Mouse (Mus musculus): Measurements from ENCODE around the gene Gm49320.

The Gm49320 gene

DNA sequence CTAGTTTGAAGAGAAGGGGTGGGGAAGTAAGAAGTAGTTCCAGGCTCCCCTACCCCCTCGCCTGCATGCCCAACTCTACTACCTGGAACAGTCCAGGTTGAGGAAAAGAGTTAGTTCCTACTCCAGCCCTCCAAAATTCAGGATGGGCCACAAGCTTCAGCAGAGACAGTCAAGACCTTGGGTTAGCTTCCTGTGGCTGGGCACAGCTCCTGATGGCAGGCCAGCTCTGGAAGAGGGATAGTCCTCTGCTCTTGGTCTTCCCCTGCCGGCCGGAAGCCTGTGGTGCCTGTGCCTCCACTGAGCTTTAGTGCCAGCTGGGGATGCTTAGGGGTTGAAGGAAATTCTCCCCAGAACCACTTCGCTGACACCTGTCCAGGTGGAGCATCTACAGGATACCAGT lies 12.3 kb upstream of the Gm49320 start:
- in situ Hi-C loops (cut with MboI, MseI): no loop called here

DNA sequence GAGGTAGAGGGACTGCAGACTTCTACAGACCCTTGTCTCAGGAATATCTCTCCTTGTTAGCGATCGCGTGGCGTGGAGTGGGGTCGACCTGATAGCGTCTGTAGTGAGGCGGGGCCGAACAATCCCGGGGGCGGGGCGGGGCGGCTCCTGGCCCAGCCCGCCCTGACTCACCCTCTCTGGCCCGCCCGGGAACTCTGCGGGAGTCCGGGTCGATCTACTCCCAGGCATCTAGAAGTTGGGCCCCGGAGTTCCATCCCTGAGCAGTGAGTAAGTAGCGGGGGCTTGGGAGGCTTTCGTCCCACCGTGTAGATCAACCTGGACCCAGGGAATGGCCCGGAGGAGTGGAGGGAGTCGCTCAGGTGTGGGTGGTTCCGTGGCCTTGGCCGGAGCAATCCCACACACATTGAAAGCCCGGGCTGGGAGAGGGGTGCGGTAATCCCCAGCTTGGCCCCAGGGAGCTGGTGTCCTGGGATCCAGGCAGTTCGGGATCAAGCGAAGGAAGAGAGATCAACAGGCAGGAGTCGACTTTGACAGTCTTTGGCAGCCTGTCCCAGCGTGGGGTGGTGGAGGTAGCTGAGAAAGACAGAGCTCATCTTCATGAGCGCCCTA lies 11.8 kb upstream of the Gm49320 start, which contains the start of gene Lrrc8e:
Gene Lrrc8e, plus strand, starts transcription at position 89 of the 609 bp plus-strand sequence.
- in situ Hi-C loops (cut with MboI, MseI): no loop called here

DNA sequence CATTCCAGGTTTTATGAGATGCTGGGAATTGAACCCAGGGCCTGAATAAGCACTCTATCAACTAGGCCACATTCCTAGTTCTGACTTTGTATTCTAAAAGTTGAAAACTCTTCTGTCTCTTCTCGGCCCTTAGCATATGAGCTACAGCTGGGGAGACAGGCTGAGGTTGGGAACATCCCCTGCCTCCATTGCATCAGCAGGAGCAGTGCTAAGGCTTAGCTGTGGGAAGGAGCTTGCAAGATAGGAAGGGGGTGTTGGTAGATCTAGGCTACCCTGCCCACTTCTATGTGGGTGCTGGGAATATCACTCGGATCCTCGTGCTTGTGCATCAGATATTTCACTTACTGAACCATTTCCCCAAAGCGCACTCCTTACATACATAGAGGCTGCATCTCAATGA lies 10.7 kb upstream of the Gm49320 start:
- in situ Hi-C loops (cut with MboI, MseI): no loop called here

DNA sequence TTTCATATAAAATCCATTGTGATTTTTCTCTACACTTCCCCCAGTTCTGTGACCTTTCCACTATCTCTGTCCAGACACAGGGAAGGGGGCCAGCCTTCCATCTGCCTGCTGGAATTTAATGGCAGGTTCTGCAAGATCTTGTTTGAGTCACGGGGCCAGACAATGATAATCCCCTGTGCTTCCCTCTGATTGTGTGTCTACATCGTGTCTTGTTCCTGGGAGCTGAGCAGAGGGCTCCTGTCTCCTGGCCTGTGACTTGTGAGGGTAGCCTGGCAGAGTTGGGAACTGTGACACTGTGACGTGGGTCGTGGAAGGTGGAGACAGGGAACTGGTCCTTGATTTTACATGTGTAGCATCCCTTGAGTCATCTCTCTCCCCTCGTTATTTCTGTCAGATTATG lies 8.9 kb upstream of the Gm49320 start:
- in situ Hi-C loops (cut with MboI, MseI): loop anchor here in 1 of 2 experiments (10.0 kb wide), 1 partner anchor 595 kb away; the partner anchor contains the start of gene Stxbp2

DNA sequence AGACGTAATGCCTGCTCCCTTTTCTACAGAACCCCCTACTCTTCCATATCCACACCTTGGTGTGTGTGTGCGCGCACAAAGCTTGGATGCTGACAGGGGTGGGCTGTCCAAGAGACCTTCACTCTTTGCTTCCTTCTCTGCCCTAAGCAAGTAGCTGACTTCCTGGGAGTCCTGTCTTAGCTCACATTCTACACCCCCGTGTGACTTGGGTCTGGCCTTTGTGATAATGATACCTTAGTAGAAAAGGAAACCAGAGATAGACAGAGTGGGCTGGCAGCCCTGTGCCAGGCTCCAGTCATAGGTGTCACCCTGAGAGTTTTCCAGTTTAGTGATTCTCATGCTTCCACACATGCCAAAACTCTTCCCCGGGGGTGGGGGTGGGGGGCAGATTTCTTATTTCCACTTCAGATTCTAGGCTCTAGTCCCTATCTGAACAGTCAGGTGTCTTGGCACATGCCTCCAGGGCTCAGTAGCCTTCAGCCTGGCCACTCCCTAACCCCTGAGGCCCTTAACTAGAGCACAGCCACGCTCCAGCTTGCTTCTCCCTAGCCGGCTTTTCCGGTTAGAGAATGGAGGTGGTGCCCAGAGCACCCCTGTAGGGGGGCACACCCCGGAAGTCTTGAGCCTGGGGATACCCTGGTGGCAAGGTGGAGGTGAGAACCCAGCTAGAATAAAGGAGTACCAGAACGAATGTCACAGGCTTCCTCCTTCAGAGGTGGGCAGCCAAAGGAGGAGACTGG lies 7.9 kb upstream of the Gm49320 start:
- in situ Hi-C loops (cut with MboI, MseI): loop anchor here in 1 of 2 experiments (10.0 kb wide), 1 partner anchor 596 kb away; the partner anchor contains the start of gene Stxbp2

DNA sequence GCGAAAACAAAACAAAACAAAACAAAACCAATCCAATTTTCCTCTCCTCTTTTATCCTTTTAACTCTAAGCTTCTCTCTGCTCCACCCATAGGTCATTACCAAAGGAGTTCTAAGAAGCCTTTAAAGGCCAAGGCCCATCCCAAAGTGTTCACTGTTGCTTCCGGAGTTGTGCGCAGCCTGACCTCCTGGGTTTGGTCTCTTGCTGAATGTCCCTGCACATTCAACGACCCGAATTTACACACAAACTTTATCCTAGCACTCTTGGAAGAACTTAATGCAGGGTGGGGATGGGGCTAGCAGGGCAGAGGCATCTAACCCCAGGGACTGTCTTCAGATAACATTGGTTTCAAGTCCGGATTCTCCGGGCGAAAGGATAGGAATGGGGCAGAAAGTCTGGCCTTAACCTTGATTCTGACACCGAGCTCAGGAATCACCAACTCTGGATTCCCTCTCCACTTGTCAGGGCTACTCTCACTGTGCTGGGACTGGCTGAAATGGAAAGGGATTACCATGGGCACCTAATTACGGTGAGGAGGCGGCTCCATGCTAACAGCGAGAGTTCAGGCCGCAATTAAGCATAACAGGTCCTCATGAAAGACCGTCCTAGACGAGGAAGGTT lies 741 bp upstream of the Gm49320 start:
- in situ Hi-C loops (cut with MboI, MseI): loop anchor here in 1 of 2 experiments (10.0 kb wide), 1 partner anchor 603 kb away; the partner anchor contains the start of gene Stxbp2

DNA sequence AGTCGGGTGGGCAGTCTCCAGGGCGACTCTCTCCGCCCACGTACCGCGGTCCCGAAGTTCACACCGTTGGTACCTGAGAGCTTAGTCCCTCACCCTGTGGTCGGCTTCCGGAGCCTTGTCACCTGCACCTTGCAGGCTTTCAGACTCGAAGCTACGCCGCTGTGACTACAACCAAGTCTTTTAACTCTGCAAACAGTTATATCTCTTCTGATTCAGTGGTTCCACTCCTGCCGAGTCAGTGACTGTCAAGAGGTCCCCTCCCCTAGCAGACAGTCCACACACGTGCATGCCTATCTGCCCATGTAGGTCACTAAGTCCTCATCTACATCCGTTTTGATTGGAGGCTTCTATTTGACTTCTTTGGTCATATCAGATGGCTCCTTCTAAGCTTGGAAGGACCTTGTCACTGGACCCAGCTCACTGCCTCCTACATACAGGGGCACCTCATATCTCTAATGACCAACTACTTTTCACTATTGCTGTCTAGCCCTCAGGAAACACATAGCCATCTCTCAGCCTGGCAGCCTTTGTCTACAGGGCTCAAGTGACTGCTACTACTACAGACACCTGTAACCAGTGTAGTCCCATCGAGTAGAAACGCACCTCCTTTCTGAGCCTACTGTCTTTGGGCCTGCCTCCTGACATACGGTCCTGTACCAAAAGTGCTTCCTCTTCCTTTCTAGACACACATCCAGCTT lies 677 bp downstream of the Gm49320 start:
- in situ Hi-C loops (cut with MboI, MseI): loop anchor here in 1 of 2 experiments (10.0 kb wide), 1 partner anchor 605 kb away; the partner anchor contains the start of gene Stxbp2

DNA sequence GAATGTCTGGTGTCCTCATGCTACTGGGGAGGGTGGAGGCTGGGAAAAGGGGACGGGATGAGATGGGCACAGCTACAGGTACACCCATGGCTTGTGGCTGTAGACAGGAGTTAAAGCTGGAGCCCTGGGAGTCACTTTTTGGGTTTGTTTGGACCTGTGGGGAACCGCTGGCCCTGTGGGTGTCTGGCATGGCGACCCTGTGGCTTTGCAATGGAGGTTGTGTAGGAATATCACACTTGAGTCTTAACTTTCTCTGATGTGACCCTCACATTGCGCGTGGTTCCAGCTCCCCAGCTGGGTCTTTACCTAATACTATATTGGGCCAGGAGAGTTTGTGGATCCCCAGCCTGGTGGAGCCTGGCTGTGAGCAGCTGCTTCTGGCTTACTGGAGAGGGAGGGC lies 6.4 kb downstream of the Gm49320 start:
- in situ Hi-C loops (cut with MboI, MseI): no loop called here

DNA sequence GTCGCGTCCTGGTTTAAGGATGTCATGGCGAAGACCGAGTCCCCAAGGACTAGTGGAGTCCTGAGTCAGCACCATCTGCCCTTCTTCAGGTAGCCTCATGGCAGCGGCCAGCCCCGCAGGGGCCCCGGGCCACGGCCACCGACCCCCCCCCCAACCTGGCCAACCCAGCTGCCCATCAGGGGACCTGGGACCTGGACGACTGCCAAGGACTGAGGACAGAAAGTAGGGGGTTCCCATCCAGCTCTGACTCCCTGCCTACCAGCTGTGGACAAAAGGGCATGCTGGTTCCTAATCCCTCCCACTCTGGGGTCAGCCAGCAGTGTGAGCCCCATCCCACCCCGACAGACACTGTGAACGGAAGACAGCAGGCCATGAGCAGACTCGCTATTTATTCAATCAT lies 7.1 kb downstream of the Gm49320 start:
- in situ Hi-C loops (cut with MboI, MseI): no loop called here

DNA sequence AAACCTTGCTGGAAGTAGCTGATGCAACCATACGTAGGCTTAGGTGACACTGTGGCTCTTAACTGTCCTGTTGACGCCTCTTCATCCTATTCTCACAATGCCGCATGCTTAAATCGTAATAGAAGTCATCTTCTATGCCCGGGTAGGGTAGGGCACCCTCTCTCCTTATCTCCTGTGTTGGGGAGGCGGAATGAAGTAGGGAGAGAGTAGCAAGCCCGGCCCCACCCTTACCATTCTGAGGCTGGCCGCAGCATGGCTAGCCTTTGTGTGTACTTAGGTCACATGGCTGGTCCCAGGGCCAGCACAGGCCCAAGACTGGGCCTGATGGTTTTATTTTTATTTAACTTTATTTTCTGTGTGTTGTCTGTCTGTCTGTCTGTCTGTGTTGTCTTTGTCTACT lies 8.6 kb downstream of the Gm49320 start:
- in situ Hi-C loops (cut with MboI, MseI): no loop called here

DNA sequence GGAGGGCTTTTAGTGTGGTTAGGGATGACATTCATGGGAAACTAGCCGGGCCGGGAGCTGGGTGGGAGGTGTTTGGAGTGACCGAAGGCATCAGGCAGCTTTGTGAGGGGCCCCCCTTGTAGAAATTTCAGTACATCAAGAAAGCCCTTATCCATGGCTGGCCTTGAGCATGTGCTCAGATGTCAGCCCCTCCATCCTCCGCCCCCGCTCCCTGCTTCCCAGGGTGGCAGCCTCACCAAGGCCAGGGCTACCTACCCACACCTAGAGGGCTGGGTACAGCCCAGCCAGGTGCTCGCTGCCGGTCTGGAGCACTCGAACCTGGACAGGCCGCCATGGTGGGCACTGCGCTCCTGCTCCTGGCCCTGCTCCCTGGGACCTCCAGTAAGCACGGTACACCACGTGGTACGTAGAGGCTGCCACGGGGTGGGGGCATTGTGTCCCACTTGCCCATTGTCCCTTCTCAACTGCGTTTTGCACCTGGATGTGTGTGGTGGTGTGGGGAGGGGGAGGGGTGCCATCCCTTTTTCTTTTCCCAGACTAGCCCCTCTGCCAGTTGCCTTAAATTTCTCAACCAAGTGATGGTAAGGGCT lies 9.4 kb downstream of the Gm49320 start, which contains the start of gene Tgfbr3l:
Gene Tgfbr3l, plus strand, starts transcription at position 264 of the 590 bp plus-strand sequence.
- in situ Hi-C loops (cut with MboI, MseI): no loop called here

DNA sequence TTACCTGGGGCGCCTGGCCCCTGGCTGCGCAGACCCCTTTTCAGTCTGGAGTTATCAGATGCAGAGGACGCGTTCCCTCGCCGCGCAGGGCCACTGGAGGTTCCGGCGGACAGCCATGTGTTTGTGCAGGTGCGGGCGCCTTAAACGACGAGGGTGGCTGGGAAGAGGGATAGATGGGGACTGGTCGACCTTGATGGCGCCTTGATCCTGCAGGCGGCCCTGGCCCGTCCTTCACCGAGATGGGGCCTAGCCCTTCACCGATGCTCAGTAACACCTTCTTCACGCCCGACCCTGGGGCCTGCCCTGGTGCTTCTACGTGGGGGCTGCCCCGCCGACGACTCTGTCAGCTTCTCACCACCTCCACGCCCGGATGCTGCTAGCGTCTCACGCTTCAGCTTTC lies 10.5 kb downstream of the Gm49320 start:
- in situ Hi-C loops (cut with MboI, MseI): no loop called here

DNA sequence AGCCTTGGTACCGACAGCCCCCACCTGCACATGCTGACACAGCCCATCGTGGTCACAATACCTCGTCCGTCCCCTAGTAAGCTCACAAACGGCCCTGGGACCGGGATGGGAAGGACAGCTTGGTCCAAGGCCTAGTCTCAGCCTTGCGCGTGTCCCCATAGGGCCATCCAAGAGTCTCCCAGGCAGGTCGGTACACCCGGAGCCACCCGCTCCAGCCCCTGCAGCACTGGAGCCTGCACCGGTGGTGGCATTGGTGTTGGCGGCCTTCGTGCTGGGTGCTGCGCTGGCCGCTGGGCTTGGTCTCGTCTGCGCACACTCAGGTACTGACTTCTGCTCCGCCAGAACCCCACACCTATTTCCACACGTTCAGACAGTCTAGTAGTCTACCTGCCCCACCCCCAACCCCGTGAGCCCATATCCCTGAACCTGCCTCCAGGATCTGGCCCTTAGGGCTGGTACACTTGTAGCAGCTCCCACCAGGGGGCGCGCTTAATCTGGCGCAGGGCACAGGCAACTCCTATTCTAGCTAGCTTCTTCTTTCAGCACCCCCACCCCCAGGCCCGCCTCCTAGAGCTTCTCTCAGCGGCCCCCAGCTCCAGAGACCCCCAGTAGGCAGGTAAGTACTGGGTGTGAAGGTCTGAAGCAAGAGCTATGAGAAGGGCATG lies 11.8 kb downstream of the Gm49320 start:
- in situ Hi-C loops (cut with MboI, MseI): loop anchor here in 1 of 2 experiments (10.0 kb wide), 1 partner anchor 424 kb away; no protein-coding TSS in a partner anchor

DNA sequence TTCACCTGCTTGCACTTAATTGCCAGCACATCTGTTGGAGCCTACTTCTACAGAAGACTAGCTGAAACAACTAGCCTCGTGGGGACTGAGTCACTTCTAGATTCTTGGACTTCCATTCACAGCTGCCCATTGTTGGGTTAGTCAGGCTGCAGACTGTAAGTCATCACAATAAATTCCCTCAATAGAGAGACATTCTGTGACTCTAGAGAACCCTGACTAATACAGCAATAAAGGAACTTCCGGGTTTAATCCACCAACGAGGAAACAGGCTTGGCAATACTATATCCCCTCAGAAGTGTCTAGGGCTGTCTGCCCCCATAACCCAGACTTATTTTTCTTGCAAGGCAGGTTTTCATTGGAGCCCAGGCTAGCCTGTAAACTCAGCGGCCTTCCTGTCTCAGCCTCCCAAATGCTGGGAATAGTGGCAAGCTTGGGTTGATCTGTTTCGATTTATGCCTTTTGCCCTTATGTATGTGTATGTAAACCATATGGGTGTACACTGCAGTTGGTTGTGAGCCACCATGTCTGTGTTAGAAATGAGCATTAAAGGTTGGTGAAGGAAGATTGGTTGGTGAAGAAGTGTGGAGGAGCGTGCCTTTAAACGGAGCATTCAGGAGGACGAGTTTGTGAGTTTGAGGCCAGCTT lies 13.6 kb downstream of the Gm49320 start:
- in situ Hi-C loops (cut with MboI, MseI): loop anchor here in 1 of 2 experiments (10.0 kb wide), 1 partner anchor 423 kb away; no protein-coding TSS in a partner anchor

DNA sequence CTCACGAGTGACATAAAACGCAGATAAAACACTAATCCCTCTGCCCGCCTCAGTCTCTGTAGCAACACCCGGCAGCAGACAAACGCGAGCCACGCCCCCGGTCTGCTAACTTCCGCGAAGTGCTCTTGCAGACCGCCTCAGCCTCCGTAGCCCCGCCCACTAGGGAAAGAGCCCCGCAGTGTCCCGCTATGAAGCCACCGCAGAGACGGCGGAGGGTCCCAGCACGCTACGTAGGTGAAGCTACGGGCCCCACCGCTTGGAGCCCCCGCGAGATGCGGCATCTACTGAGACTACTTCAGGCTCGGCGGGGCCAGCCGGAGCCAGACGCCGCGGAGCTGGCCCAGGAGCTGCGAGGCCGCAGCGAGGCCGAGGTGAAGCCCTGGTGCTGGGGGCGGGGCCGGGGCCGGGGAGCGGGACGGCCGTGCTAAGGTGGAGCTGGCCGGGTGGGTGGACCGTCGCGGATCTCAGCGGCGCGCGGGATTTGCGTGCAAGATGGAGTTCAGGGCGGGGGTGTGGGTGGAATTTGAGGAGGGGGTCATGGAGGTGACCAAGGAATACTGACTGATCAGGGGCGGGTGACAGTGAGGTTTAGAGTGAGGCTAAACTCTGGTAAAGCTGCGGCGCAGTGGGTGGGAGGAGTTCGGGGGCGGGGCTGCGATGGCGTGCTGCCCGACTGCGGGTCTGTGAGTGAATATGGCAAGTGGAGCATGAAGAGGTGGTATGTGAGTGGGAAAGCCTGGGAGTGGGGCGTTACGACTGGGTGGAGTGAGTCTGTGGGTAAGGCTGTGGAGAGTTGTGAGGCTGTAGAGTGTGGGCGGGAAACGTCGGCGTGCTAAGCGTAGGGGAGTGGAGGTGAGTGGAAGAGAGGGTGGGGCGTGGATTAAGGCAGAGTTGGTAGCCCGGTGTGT lies 14.5 kb downstream of the Gm49320 start, which contains the start of gene Snapc2:
Gene Snapc2, plus strand, starts transcription at position 147 of the 908 bp plus-strand sequence.
- in situ Hi-C loops (cut with MboI, MseI): loop anchor here in 1 of 2 experiments (10.0 kb wide), 1 partner anchor 422 kb away; no protein-coding TSS in a partner anchor

DNA sequence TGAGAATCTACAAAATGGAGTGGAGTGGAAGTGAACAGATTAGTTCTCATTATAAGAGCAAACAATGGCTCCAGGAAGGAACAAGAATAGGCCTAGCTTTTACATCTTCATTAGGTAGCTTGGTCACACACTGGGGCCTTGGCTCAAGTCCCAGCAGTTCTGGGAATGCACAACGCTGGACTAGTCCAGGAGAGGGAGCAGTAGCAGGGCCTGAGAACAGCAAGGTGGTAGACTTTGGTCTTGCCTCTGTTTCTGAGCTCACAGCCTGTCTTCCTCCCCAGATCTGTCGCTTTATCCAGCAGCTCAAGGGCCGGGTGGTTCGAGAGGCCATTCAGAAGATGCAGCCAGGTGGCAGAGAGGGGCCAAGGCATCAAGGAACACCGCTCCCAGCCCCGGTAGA lies 15.3 kb downstream of the Gm49320 start:
- in situ Hi-C loops (cut with MboI, MseI): loop anchor here in 1 of 2 experiments (10.0 kb wide), 1 partner anchor 421 kb away; no protein-coding TSS in a partner anchor

DNA sequence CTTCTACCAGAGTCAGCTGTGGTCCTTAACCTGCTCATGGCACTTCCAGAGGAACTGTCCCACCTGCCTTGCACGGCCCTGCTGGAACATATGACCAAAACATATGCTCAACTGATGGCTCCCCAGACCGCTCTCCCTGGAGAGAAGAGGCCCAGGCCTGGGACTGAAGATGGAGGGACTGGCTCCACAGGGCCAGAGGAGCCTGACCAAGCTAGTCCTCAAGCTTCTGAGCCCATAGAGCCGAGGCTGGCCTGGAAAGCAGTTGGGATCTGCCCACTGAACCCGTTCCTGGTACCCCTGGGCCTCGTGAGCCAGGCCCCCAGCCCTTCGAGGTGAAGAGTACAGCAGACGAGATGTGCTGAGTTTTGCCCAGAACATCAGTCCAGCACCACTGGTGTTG lies 16.8 kb downstream of the Gm49320 start:
- in situ Hi-C loops (cut with MboI, MseI): loop anchor here in 1 of 2 experiments (5.0 to 10.0 kb wide), 2 partner anchors 67 to 419 kb away; no protein-coding TSS in a partner anchor

DNA sequence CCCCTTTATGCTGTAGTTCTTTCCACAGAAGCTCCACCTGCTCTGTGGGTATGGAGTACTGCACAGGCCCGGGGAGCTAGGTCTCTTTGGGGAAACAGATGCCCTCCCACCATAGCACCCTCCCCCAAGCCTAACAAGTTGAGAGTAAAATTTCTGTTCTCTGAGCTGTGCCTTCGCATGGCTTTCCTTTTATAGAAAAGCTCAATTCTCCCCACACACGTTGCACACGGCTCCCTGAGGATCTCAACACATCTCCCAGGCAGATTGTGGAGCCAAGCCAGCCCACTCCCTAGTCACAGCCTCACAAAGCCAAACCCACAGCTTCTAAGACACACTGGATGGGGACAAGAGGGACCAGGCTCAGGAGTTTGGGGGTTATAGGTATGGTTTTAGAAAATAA lies 18.2 kb downstream of the Gm49320 start:
- in situ Hi-C loops (cut with MboI, MseI): loop anchor here in 1 of 2 experiments (5.0 to 10.0 kb wide), 2 partner anchors 65 to 418 kb away; no protein-coding TSS in a partner anchor

Data from T-helper 17 cell (primary cell).